Mouse (Mus musculus) liver, adult 2 months (tissue): Measurements from ENCODE around the gene Flt1.

Experiments
- CTCF ChIP-seq: fragments of 200-500 bp; IDR thresholded peaks from 2 replicates; pipeline ENCODE4 v1.5.1; 2011; ENCODE audit warnings: low read depth, low read length, control low read depth
- POLR2A ChIP-seq: fragments of 200-500 bp; IDR thresholded peaks from 2 replicates; pipeline ENCODE4 v1.6.1; 2011; ENCODE audit warnings: low read length, control low read depth; ENCODE audit not compliant: insufficient read depth; ENCODE audit errors: extremely low read depth

DNA sequence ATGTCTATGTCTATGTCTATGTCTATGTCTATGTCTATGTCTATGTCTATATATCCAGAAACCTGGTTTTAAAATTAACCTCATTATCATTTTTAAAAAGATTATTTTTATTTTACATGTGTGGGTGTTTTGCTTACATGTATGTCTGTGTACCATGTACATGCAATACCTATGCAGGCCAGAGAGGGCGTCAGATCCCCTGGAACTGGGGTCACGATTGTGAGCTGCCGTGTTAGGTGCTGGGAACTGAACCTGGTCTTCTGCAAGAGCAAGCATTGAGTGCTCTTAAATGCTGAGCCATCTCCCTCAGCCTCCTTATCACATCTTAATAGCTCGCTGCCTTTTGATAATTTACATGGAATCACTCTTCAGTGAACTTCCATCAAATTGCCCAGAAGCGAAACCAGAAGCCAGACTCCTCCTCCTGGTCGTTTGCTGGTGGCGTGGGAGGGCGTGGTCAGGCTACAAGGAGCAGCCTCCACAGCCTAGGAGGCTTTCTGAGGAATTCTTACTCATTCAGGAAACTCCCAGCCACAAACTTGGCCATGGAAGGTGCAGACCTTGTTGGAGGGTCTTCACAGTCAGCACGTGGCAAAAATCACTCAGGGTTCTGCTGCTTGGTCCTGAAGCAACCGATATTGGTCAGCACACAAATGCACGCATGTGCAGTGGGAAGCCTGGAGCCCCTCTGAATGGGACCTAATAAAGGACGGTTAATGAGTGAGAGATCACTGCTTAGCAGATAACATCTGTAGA, 32.2 kb upstream of the Flt1 start:
- no peak for TF ChIP-seq POLR2A
- TF ChIP-seq CTCF: peak; percentile 38; the same call in 1 of the 2 replicates
